Mouse (Mus musculus) lung, postnatal 10 days (tissue): Measurements from ENCODE around the gene Dhdh.

Source experiments
- DNase-seq: peaks from one replicate; pipeline ENCODE4 v3.0.0; 2021

The Dhdh gene

GRCm38 (mm10) chr7:45447325-45447990, 41.1 kb downstream of the Dhdh start:
- DNase-seq, result peak; percentile 75

GRCm38 (mm10) chr7:45446589-45446988, 42.0 kb downstream of the Dhdh start:
- no peak for DNase-seq

GRCm38 (mm10) chr7:45443526-45444420, 44.8 kb downstream of the Dhdh start:
- DNase-seq, result no peak

GRCm38 (mm10) chr7:45437521-45438276, 50.9 kb downstream of the Dhdh start, which contains the start of gene Ruvbl2:
Gene Ruvbl2, minus strand, starts transcription at chr7:45438096.
- DNase-seq, result peak; percentile 47

DNA sequence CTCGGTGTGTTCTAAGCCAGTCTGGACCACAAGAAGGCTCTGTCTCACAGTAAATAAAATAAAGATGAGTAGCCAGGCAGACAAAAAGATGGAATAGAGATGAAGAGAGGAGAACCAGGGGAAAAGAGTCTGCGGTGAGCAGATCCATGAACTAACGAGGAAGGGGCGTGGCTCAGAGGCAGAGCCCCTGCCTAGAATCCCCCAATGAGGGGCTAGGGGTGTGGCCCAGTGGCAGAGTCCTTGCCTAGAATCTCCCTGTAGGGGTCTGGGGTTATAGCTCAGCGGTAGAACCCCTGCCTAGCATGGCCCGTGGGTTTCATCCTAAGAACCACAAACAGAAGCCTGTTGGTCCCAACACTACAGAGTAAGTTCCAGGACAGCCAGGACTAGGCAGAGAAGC, 51.6 kb downstream of the Dhdh start:
- DNase-seq, result no peak

- no peak for DNase-seq
These were observed 52.2 kb downstream of the Dhdh start for GRCm38 (mm10) chr7:45436444-45436843.

GRCm38 (mm10) chr7:45435038-45435437, 53.6 kb downstream of the Dhdh start:
- peak; percentile 49 for DNase-seq

GRCm38 (mm10) chr7:45434203-45435015, 54.2 kb downstream of the Dhdh start, which contains the start of gene Gys1:
Gene Gys1, plus strand, starts transcription at chr7:45434844.
- DNase-seq, result peak; percentile 100

GRCm38 (mm10) chr7:45433835-45434202, 54.8 kb downstream of the Dhdh start:
- DNase-seq, result no peak

GRCm38 (mm10) chr7:45426556-45426955, 62.0 kb downstream of the Dhdh start:
- no peak for DNase-seq

DNA sequence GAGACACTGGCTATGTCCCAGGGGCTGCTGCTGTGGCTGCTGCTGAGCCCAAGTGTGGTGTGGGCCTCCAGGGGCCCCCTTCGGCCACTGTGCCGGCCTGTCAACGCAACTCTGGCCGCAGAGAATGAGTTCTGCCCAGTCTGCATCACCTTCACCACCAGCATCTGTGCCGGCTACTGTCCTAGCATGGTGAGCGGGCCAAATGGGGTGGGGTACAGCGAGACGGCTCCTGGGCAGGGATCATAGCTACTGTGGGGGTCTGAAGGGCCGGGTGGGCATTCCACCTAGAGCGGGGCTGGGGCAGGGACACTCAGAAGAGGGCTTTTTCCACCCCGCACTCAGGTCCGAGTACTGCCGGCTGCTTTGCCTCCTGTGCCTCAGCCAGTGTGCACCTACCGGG, 67.4 kb downstream of the Dhdh start:
- DNase-seq, result no peak
